Mouse (Mus musculus) kidney, adult 11 months (tissue): ENCODE measurements around the gene S1pr3.
A peak's percentile ranks its signal among the peaks of the same experiment; 100 is the strongest.

Experiments
- DNase-seq: peaks from one replicate; pipeline ENCODE4 v3.0.0; 2022

S1pr3 gene

GRCm38 (mm10) chr13:51407541-51408217 is 760 bp upstream of the S1pr3 start:
- DNase-seq = no peak

- DNase-seq = no peak
Measured at GRCm38 (mm10) chr13:51409936-51410481, 1.6 kb downstream of the S1pr3 start.

GRCm38 (mm10) chr13:51411243-51411642 is 2.8 kb downstream of the S1pr3 start:
- no peak for DNase-seq

GRCm38 (mm10) chr13:51411696-51412430 is 3.4 kb downstream of the S1pr3 start:
- DNase-seq = no peak

GRCm38 (mm10) chr13:51413461-51413860 is 5.0 kb downstream of the S1pr3 start:
- no peak for DNase-seq

- no peak for DNase-seq
Measured at GRCm38 (mm10) chr13:51416727-51417126, 8.3 kb downstream of the S1pr3 start.

- DNase-seq = no peak
Measured at GRCm38 (mm10) chr13:51417796-51418195, 9.4 kb downstream of the S1pr3 start.

- DNase-seq = peak; percentile 84
Measured at GRCm38 (mm10) chr13:51418268-51418941, 10.0 kb downstream of the S1pr3 start.

- no peak for DNase-seq
Measured at GRCm38 (mm10) chr13:51418942-51419451, 10.6 kb downstream of the S1pr3 start.

- DNase-seq = no peak
Measured at GRCm38 (mm10) chr13:51419501-51419900, 11.1 kb downstream of the S1pr3 start.

GRCm38 (mm10) chr13:51420861-51421260 is 12.4 kb downstream of the S1pr3 start:
- DNase-seq = no peak

- DNase-seq = no peak
Measured at GRCm38 (mm10) chr13:51423647-51424046, 15.2 kb downstream of the S1pr3 start.

GRCm38 (mm10) chr13:51424647-51425046 is 16.2 kb downstream of the S1pr3 start:
- DNase-seq = peak; percentile 51

GRCm38 (mm10) chr13:51425662-51426443 is 17.4 kb downstream of the S1pr3 start:
- DNase-seq = no peak

- DNase-seq = no peak
Measured at GRCm38 (mm10) chr13:51433371-51433770, 24.9 kb downstream of the S1pr3 start.

- no peak for DNase-seq
Measured at GRCm38 (mm10) chr13:51434460-51434859, 26.0 kb downstream of the S1pr3 start.

GRCm38 (mm10) chr13:51435146-51435545 is 26.7 kb downstream of the S1pr3 start:
- peak; percentile 47 for DNase-seq

GRCm38 (mm10) chr13:51437105-51438085 is 29.0 kb downstream of the S1pr3 start:
- no peak for DNase-seq

GRCm38 (mm10) chr13:51442922-51443321 is 34.5 kb downstream of the S1pr3 start:
- no peak for DNase-seq

- no peak for DNase-seq
Measured at GRCm38 (mm10) chr13:51446550-51446949, 38.1 kb downstream of the S1pr3 start.

- DNase-seq = no peak
Measured at GRCm38 (mm10) chr13:51456190-51456878, 47.9 kb downstream of the S1pr3 start.
